Mouse (Mus musculus) MEL (cell line): Measurements from ENCODE around the gene Olfr385. TPM values are rescaled to one million over a fixed set of nuclear protein-coding genes. Genes with fewer than 3 reads are reported as not detected.
A peak's percentile ranks its signal among the peaks of the same experiment; 100 is the strongest.
"Not testable (repeated sequence)": the region's sequence is repeated elsewhere in the genome, so short reads cannot be mapped to it uniquely, and the experiment has no call there.

Source experiments
- DNase-seq: peaks from one replicate; pipeline ENCODE4 v3.0.0; 2011; ENCODE audit warnings: low read depth, low spot score
- H3K27ac ChIP-seq: 2 replicates; pipeline ENCODE4 v1.5.1; 2012; ENCODE audit warnings: low read depth, mild to moderate bottlenecking, control low read depth, low read length, moderate library complexity; ENCODE audit not compliant: control insufficient read depth
- H3K27me3 ChIP-seq, 2 experiments: fragments of 150-350 bp in 1 of 2; sonication (generic) in 1 of 2; 2 replicates each; pipeline ENCODE4 v1.6.1; 2012; ENCODE audit warnings: low read length in 2 of 2, mild to moderate bottlenecking in 2 of 2, improper control_type of control experiment in 1 of 2, moderate library complexity in 1 of 2; ENCODE audit not compliant: insufficient read depth in 2 of 2, control insufficient read depth in 1 of 2
- H3K36me3 ChIP-seq, 2 experiments: 2 replicates each; pipeline ENCODE4 v1.6.1; 2012 to 2014; ENCODE audit warnings: low read length in 2 of 2, improper control_type of control experiment in 1 of 2, inconsistent platforms in 1 of 2, mild to moderate bottlenecking in 1 of 2; ENCODE audit not compliant: insufficient read depth in 2 of 2, control insufficient read depth in 1 of 2
- H3K4me1 ChIP-seq, 2 experiments: fragments of 150-350 bp in 1 of 2; sonication (generic) in 1 of 2; 2 replicates each; pipeline ENCODE4 v1.6.1; 2012; ENCODE audit warnings: low read length in 2 of 2, improper control_type of control experiment in 1 of 2, mild to moderate bottlenecking in 1 of 2; ENCODE audit not compliant: insufficient read depth in 2 of 2, control insufficient read depth in 1 of 2
- H3K4me3 ChIP-seq, 2 experiments: fragments of 150-350 bp in 1 of 2; sonication (generic) in 1 of 2; 2 replicates each; pipeline ENCODE4 v1.5.1; 2012; ENCODE audit warnings: low read depth in 2 of 2, low read length in 2 of 2, mild to moderate bottlenecking in 2 of 2, moderate library complexity in 2 of 2, control low read depth in 1 of 2, improper control_type of control experiment in 1 of 2; ENCODE audit not compliant: control insufficient read depth in 1 of 2, insufficient read depth in 1 of 2
- H3K79me2 ChIP-seq: 2 replicates; pipeline ENCODE4 v1.6.1; 2012; ENCODE audit warnings: mild to moderate bottlenecking, low read length, moderate library complexity; ENCODE audit not compliant: control insufficient read depth, poor library complexity, insufficient read depth
- H3K9ac ChIP-seq: 2 replicates; pipeline ENCODE4 v1.6.1; 2012; ENCODE audit warnings: low read depth, mild to moderate bottlenecking, control low read depth, low read length, moderate library complexity; ENCODE audit not compliant: control insufficient read depth, poor library complexity, severe bottlenecking
- H3K9me3 ChIP-seq: fragments of 150-350 bp; sonication (generic); replicated peaks from 2 replicates; pipeline ENCODE4 v1.6.1; 2012; ENCODE audit warnings: mild to moderate bottlenecking, low read length, improper control_type of control experiment, moderate library complexity; ENCODE audit not compliant: insufficient read depth
- BHLHE40 ChIP-seq: IDR thresholded peaks from 2 replicates; pipeline ENCODE4 v1.6.1; 2012; ENCODE audit warnings: low read depth, mild to moderate bottlenecking, inconsistent platforms, low read length, improper control_type of control experiment, borderline replicate concordance
- EP300 ChIP-seq, 2 experiments: IDR thresholded peaks; 2 replicates each; pipeline ENCODE4 v1.6.1; 2011; ENCODE audit warnings: improper control_type of control experiment in 2 of 2, low read length in 2 of 2, low read depth in 1 of 2, mild to moderate bottlenecking in 1 of 2
- ETS1 ChIP-seq: IDR thresholded peaks from 2 replicates; pipeline ENCODE4 v1.6.1; 2012; ENCODE audit warnings: low read depth, mild to moderate bottlenecking, inconsistent platforms, low read length, improper control_type of control experiment, moderate library complexity
- GABPA ChIP-seq: IDR thresholded peaks from 2 replicates; pipeline ENCODE4 v1.6.1; 2012; ENCODE audit warnings: low read depth, mild to moderate bottlenecking, inconsistent platforms, low read length, improper control_type of control experiment, moderate library complexity
- GATA1 ChIP-seq: IDR thresholded peaks from 2 replicates; pipeline ENCODE4 v1.6.1; 2011; ENCODE audit warnings: low read depth, low read length, improper control_type of control experiment
- HCFC1 ChIP-seq: IDR thresholded peaks from 2 replicates; pipeline ENCODE4 v1.6.1; 2012; ENCODE audit warnings: low read depth, mild to moderate bottlenecking, inconsistent platforms, low read length, improper control_type of control experiment, moderate library complexity
- JUND ChIP-seq: IDR thresholded peaks from 2 replicates; pipeline ENCODE4 v1.6.1; 2011; ENCODE audit warnings: low read depth, mild to moderate bottlenecking, improper control_type of control experiment, low read length
- MAZ ChIP-seq: IDR thresholded peaks from 2 replicates; pipeline ENCODE4 v1.6.1; 2012; ENCODE audit warnings: low read depth, mild to moderate bottlenecking, inconsistent platforms, low read length, improper control_type of control experiment
- MYC ChIP-seq: IDR thresholded peaks from 2 replicates; pipeline ENCODE4 v1.6.1; 2011; ENCODE audit warnings: low read depth, mild to moderate bottlenecking, low read length, improper control_type of control experiment, moderate library complexity
- POLR2A ChIP-seq, 2 experiments: IDR thresholded peaks; 2 replicates each; pipeline ENCODE4 v1.6.1; 2011 to 2012; ENCODE audit warnings: low read length in 2 of 2, mild to moderate bottlenecking in 2 of 2, control low read depth in 1 of 2, improper control_type of control experiment in 1 of 2, low read depth in 1 of 2, moderate library complexity in 1 of 2; ENCODE audit not compliant: control insufficient read depth in 1 of 2, insufficient read depth in 1 of 2, poor library complexity in 1 of 2
- RCOR1 ChIP-seq: IDR thresholded peaks from 2 replicates; pipeline ENCODE4 v1.6.1; 2012; ENCODE audit warnings: low read depth, mild to moderate bottlenecking, inconsistent platforms, low read length, improper control_type of control experiment
- SIN3A ChIP-seq: IDR thresholded peaks from 2 replicates; pipeline ENCODE4 v1.6.1; 2012; ENCODE audit warnings: low read length, improper control_type of control experiment, inconsistent platforms
- TAL1 ChIP-seq: IDR thresholded peaks from 2 replicates; pipeline ENCODE4 v1.6.1; 2012; ENCODE audit warnings: mild to moderate bottlenecking, inconsistent platforms, low read length, moderate library complexity, mixed read lengths
- TCF12 ChIP-seq: IDR thresholded peaks from 2 replicates; pipeline ENCODE4 v1.6.1; 2014; ENCODE audit warnings: low read depth, mild to moderate bottlenecking, inconsistent platforms, low read length, improper control_type of control experiment, moderate library complexity
- polyA plus RNA-seq, 2 experiments: library from polyadenylated mRNA; stranded (reverse) in 1 of 2; unstranded in 1 of 2; fragments of >175 nt in 1 of 2; fragments of >200 nt in 1 of 2; gene quantifications; 2 replicates each; pipeline versions ENCODE4 v1.2.1 to v1.2.4; 2012; ENCODE audit warnings: low replicate concordance in 2 of 2, low read depth in 1 of 2; ENCODE audit not compliant: insufficient read length in 2 of 2, insufficient read depth in 1 of 2, missing spikeins in 1 of 2
- total RNA-seq: library from RNA; depleted of rRNA; stranded (reverse); fragments of 300-350 nt; gene quantifications from 2 replicates; pipeline ENCODE4 v1.2.3, GENCODE M21; 2012; rRNA removed

The Olfr385 gene
- total and polyA plus RNA-seq, 3 experiments: not detected

GRCm38 (mm10) chr11:73583188-73583587, 9.6 kb downstream of the Olfr385 start:
- not testable (repeated sequence) for H3K79me2 ChIP-seq
- 0 out of 2 replicates have a peak, but pooled peaks have one; percentile 40 for TF ChIP-seq HCFC1
- TF ChIP-seq TCF12: peak; percentile 89
- peak; percentile 88 to 89 for TF ChIP-seq EP300 (IDR thresholded peaks at IDR 0.05; ENCODE audit: low read depth in 1 of 2, low read length in 2 of 2)
- TF ChIP-seq RCOR1: peak; percentile 85
- TF ChIP-seq ETS1: peak; percentile 69
- peak; percentile 55; the same call in 1 of the 2 replicates for TF ChIP-seq MAZ
- peak; percentile 52; the same call in 1 of the 2 replicates for TF ChIP-seq MYC
- TF ChIP-seq JUND: peak; percentile 89
- TF ChIP-seq SIN3A: peak; percentile 75
- TF ChIP-seq TAL1: peak; percentile 67
- TF ChIP-seq BHLHE40: 0 out of 2 replicates have a peak, but pooled peaks have one; percentile 24
- TF ChIP-seq GATA1: peak; percentile 91
- TF ChIP-seq, all 39 proteins: peak for 12; not testable (repeated sequence) for 27
- not testable (repeated sequence) for H3K4me3 ChIP-seq, H3K9me3 ChIP-seq, H3K27me3 ChIP-seq
- Histone ChIP-seq H3K9ac (peak overlapping the region; percentile 9; the same call in 1 of the 2 replicates), H3K36me3 (peaks cover 0 to 23% of the 10 kb centered on the region in 2 experiments; a peak in 2 of 4 replicates), H3K4me1 (peaks cover 14 to 18% of the 10 kb centered on the region in 2 experiments), H3K27ac (peak overlapping the region; percentile 80)
- peak; percentile 91 for DNase-seq

- no peak for DNase-seq
- Histone ChIP-seq H3K27ac (no peak overlapping the region), H3K4me3 (no peak overlapping the region), H3K4me1 (peaks cover 14 to 18% of the 10 kb centered on the region in 2 experiments)
- TF ChIP-seq HCFC1: no peak
- TF ChIP-seq GABPA: no peak
- TF ChIP-seq POLR2A (IDR thresholded peaks at IDR 0.05; ENCODE audit: control insufficient read depth in 1 of 2, insufficient read depth in 1 of 2, low read depth in 1 of 2, low read length in 2 of 2, poor library complexity in 1 of 2): no peak
- TF ChIP-seq, all 39 proteins: peak for 0
- no peaks in the 10 kb centered on the region for H3K9me3 ChIP-seq
- H3K79me2 ChIP-seq: no peaks in the 10 kb centered on the region
- peaks cover 0 to 21% of the 10 kb centered on the region in 2 experiments; a peak in 2 of 4 replicates for H3K36me3 ChIP-seq
- H3K9ac ChIP-seq: no peak overlapping the region
- no peaks in the 10 kb centered on the region for H3K27me3 ChIP-seq
These were observed 12.9 kb downstream of the Olfr385 start for GRCm38 (mm10) chr11:73579871-73580270.

Other genes starting within 250 kb of the Olfr385 start
- not detected in 2 replicates for gene Olfr20, start 242.2 kb downstream of the Olfr385 start, total RNA-seq
- not detected for gene Olfr20, start 242.2 kb downstream of the Olfr385 start, polyA plus RNA-seq
- gene Olfr376, start 221.8 kb downstream of the Olfr385 start, total RNA-seq: 0.08 TPM in 1 of 2 replicates, not detected in the other
- gene Olfr376, start 221.8 kb downstream of the Olfr385 start, polyA plus RNA-seq: not detected
- gene Olfr1, start 193.4 kb downstream of the Olfr385 start, total RNA-seq: not detected in 2 replicates
- gene Olfr1, start 193.4 kb downstream of the Olfr385 start, polyA plus RNA-seq: not detected
- not detected in 2 replicates for gene Olfr378, start 164.5 kb downstream of the Olfr385 start, total RNA-seq
- not detected for gene Olfr378, start 164.5 kb downstream of the Olfr385 start, polyA plus RNA-seq
- not detected in 2 replicates for gene Olfr380, start 135.5 kb downstream of the Olfr385 start, total RNA-seq
- gene Olfr380, start 135.5 kb downstream of the Olfr385 start, polyA plus RNA-seq: not detected
- not detected in 2 replicates for gene Olfr381, start 101.4 kb downstream of the Olfr385 start, total RNA-seq
- gene Olfr381, start 101.4 kb downstream of the Olfr385 start, polyA plus RNA-seq: not detected
- not detected in 2 replicates for gene Olfr382, start 75.8 kb downstream of the Olfr385 start, total RNA-seq
- gene Olfr382, start 75.8 kb downstream of the Olfr385 start, polyA plus RNA-seq: not detected
- gene Olfr384, start 5.6 kb upstream of the Olfr385 start, total RNA-seq: not detected in 2 replicates
- gene Olfr384, start 5.6 kb upstream of the Olfr385 start, polyA plus RNA-seq: not detected
- gene Zfp735, start 95.8 kb upstream of the Olfr385 start, total RNA-seq: not detected in 2 replicates
- not detected for gene Zfp735, start 95.8 kb upstream of the Olfr385 start, polyA plus RNA-seq
- not detected in 2 replicates for gene Olfr389, start 187.7 kb upstream of the Olfr385 start, total RNA-seq
- gene Olfr389, start 187.7 kb upstream of the Olfr385 start, polyA plus RNA-seq: not detected
- gene Olfr390, start 190.0 kb upstream of the Olfr385 start, total RNA-seq: not detected in 2 replicates
- gene Olfr390, start 190.0 kb upstream of the Olfr385 start, polyA plus RNA-seq: not detected
- not detected in 2 replicates for gene Olfr391-ps, start 210.0 kb upstream of the Olfr385 start, total RNA-seq
- not detected for gene Olfr391-ps, start 210.0 kb upstream of the Olfr385 start, polyA plus RNA-seq
- not detected in 2 replicates for gene Olfr392, start 224.0 kb upstream of the Olfr385 start, total RNA-seq
- gene Olfr392, start 224.0 kb upstream of the Olfr385 start, polyA plus RNA-seq: not detected